17 mouse cellular contexts compared by ENCODE assay signal in genomic region chr12:106277886-106278285, GRCm38 (mm10).
"Had no signal": no experiment of that assay in that cellular context is flagged by ENCODE, and none has a peak within 500 bp of the region (broad histone marks: within the 10 kb centered on the region; RNA-seq: fewer than 3 reads in every experiment).

No protein-coding gene starts in this region.

- H3K4me1 ChIP-seq: limb, embryonic 12.5 days; liver, embryonic 13.5 days; midbrain, embryonic 10.5 days; neural tube, embryonic 15.5 days; stomach, embryonic 15.5 days had no signal

- ATAC-seq: liver, postnatal 0 days had no signal

- H3K9me3 ChIP-seq: midbrain, embryonic 10.5 days; neural tube, embryonic 15.5 days; stomach, embryonic 15.5 days had no signal

- H3K27ac ChIP-seq: layer of hippocampus, adult 2 months; limb, embryonic 12.5 days; liver, embryonic 13.5 days; midbrain, embryonic 10.5 days; neural tube, embryonic 15.5 days; stomach, embryonic 15.5 days had no signal

- H3K36me3 ChIP-seq: limb, embryonic 12.5 days; liver, embryonic 13.5 days; midbrain, embryonic 10.5 days; neural tube, embryonic 15.5 days; stomach, embryonic 15.5 days had no signal

- H3K27me3 ChIP-seq: liver, embryonic 13.5 days; neural tube, embryonic 15.5 days; stomach, embryonic 15.5 days had no signal

- H3K4me3 ChIP-seq: layer of hippocampus, adult 2 months; limb, embryonic 12.5 days; liver, embryonic 13.5 days; midbrain, embryonic 10.5 days; myocyte; neural tube, embryonic 15.5 days; stomach, embryonic 15.5 days had no signal

- DNase-seq: kidney, adult 18-20 months; kidney, postnatal 10 days; kidney, postnatal 4 days; liver; liver, embryonic 13.5 days; liver, postnatal 0 days; midbrain, embryonic 14.5 days; right cerebral cortex, adult 18-20 months; right cerebral cortex, postnatal 4 days; thymus, adult 2 months; thymus, postnatal 25 days had no signal
